Mouse (Mus musculus): ENCODE results near the gene Apba2. TPM values are rescaled to one million over a fixed set of nuclear protein-coding genes. Genes with fewer than 3 reads are reported as not detected.

Gene Apba2
- polyA plus RNA-seq, 1 experiment: not detected

GRCm38 (mm10) chr7:64640651-64641050 lies 139.1 kb downstream of the Apba2 start:
- Histone ChIP-seq H3K27ac (replicated peaks; ENCODE audit: low read depth, low read length) (no peak overlapping the region), H3K4me1 (ENCODE audit: control insufficient read depth, insufficient read depth, insufficient read length, low read length) (no peaks in the 10 kb centered on the region), H3K4me3 (ENCODE audit: insufficient read depth, low read depth, low read length) (no peak overlapping the region)

- H3K4me1 ChIP-seq (ENCODE audit: control insufficient read depth, insufficient read depth, insufficient read length, low read length): no peaks in the 10 kb centered on the region
- H3K27ac ChIP-seq (replicated peaks; ENCODE audit: low read depth, low read length): no peak overlapping the region
- H3K4me3 ChIP-seq (ENCODE audit: insufficient read depth, low read depth, low read length): no peak overlapping the region
Measured at GRCm38 (mm10) chr7:64642903-64643302, 141.4 kb downstream of the Apba2 start.

- Histone ChIP-seq H3K27ac (replicated peaks; ENCODE audit: low read depth, low read length) (no peak overlapping the region), H3K4me1 (ENCODE audit: control insufficient read depth, insufficient read depth, insufficient read length, low read length) (no peaks in the 10 kb centered on the region)
Measured at GRCm38 (mm10) chr7:64645458-64645857, 144.0 kb downstream of the Apba2 start.

GRCm38 (mm10) chr7:64646046-64646445 lies 144.5 kb downstream of the Apba2 start:
- Histone ChIP-seq H3K4me3 (ENCODE audit: insufficient read depth, low read depth, low read length) (no peak overlapping the region), H3K27ac (replicated peaks; ENCODE audit: low read depth, low read length) (no peak overlapping the region), H3K4me1 (ENCODE audit: control insufficient read depth, insufficient read depth, insufficient read length, low read length) (no peaks in the 10 kb centered on the region)

More at GRCm38 (mm10) chr7:64645458-64645857, 144.0 kb downstream of the Apba2 start:
- no peak overlapping the region for H3K4me3 ChIP-seq (ENCODE audit: insufficient read depth, low read depth, low read length)

- no peak overlapping the region for H3K4me3 ChIP-seq (ENCODE audit: insufficient read depth, low read depth, low read length)
- no peak overlapping the region for H3K27ac ChIP-seq (replicated peaks; ENCODE audit: low read depth, low read length)
- no peaks in the 10 kb centered on the region for H3K4me1 ChIP-seq (ENCODE audit: control insufficient read depth, insufficient read depth, insufficient read length, low read length)
Measured at GRCm38 (mm10) chr7:64648947-64649607, 147.6 kb downstream of the Apba2 start.

GRCm38 (mm10) chr7:64651963-64652362 lies 150.5 kb downstream of the Apba2 start:
- no peaks in the 10 kb centered on the region for H3K4me1 ChIP-seq (ENCODE audit: control insufficient read depth, insufficient read depth, insufficient read length, low read length)
- no peak overlapping the region for H3K27ac ChIP-seq (replicated peaks; ENCODE audit: low read depth, low read length)
- no peak overlapping the region for H3K4me3 ChIP-seq (ENCODE audit: insufficient read depth, low read depth, low read length)

GRCm38 (mm10) chr7:64656787-64657186 lies 155.3 kb downstream of the Apba2 start:
- Histone ChIP-seq H3K4me3 (ENCODE audit: insufficient read depth, low read depth, low read length) (no peak overlapping the region), H3K27ac (replicated peaks; ENCODE audit: low read depth, low read length) (no peak overlapping the region), H3K4me1 (ENCODE audit: control insufficient read depth, insufficient read depth, insufficient read length, low read length) (no peaks in the 10 kb centered on the region)

- H3K27ac ChIP-seq (replicated peaks; ENCODE audit: low read depth, low read length): no peak overlapping the region
- no peak overlapping the region for H3K4me3 ChIP-seq (ENCODE audit: insufficient read depth, low read depth, low read length)
- H3K4me1 ChIP-seq (ENCODE audit: control insufficient read depth, insufficient read depth, insufficient read length, low read length): no peaks in the 10 kb centered on the region
Measured at GRCm38 (mm10) chr7:64658914-64659313, 157.4 kb downstream of the Apba2 start.

GRCm38 (mm10) chr7:64659328-64659727 lies 157.8 kb downstream of the Apba2 start:
- no peaks in the 10 kb centered on the region for H3K4me1 ChIP-seq (ENCODE audit: control insufficient read depth, insufficient read depth, insufficient read length, low read length)
- no peak overlapping the region for H3K4me3 ChIP-seq (ENCODE audit: insufficient read depth, low read depth, low read length)
- H3K27ac ChIP-seq (replicated peaks; ENCODE audit: low read depth, low read length): no peak overlapping the region

- Histone ChIP-seq H3K4me1 (ENCODE audit: control insufficient read depth, insufficient read depth, insufficient read length, low read length) (no peaks in the 10 kb centered on the region), H3K27ac (replicated peaks; ENCODE audit: low read depth, low read length) (no peak overlapping the region), H3K4me3 (ENCODE audit: insufficient read depth, low read depth, low read length) (no peak overlapping the region)
Measured at GRCm38 (mm10) chr7:64662506-64662905, 161.0 kb downstream of the Apba2 start.

- Histone ChIP-seq H3K27ac (replicated peaks; ENCODE audit: low read depth, low read length) (no peak overlapping the region), H3K4me3 (ENCODE audit: insufficient read depth, low read depth, low read length) (no peak overlapping the region), H3K4me1 (ENCODE audit: control insufficient read depth, insufficient read depth, insufficient read length, low read length) (no peaks in the 10 kb centered on the region)
Measured at GRCm38 (mm10) chr7:64663600-64663999, 162.1 kb downstream of the Apba2 start.

GRCm38 (mm10) chr7:64665120-64665519 lies 163.6 kb downstream of the Apba2 start:
- Histone ChIP-seq H3K27ac (replicated peaks; ENCODE audit: low read depth, low read length) (no peak overlapping the region), H3K4me3 (ENCODE audit: insufficient read depth, low read depth, low read length) (no peak overlapping the region), H3K4me1 (ENCODE audit: control insufficient read depth, insufficient read depth, insufficient read length, low read length) (no peaks in the 10 kb centered on the region)

- Histone ChIP-seq H3K4me1 (ENCODE audit: control insufficient read depth, insufficient read depth, insufficient read length, low read length) (no peaks in the 10 kb centered on the region), H3K4me3 (ENCODE audit: insufficient read depth, low read depth, low read length) (no peak overlapping the region), H3K27ac (replicated peaks; ENCODE audit: low read depth, low read length) (no peak overlapping the region)
Measured at GRCm38 (mm10) chr7:64665716-64666298, 164.3 kb downstream of the Apba2 start.

- Histone ChIP-seq H3K4me1 (ENCODE audit: control insufficient read depth, insufficient read depth, insufficient read length, low read length) (no peaks in the 10 kb centered on the region), H3K27ac (replicated peaks; ENCODE audit: low read depth, low read length) (no peak overlapping the region), H3K4me3 (ENCODE audit: insufficient read depth, low read depth, low read length) (no peak overlapping the region)
Measured at GRCm38 (mm10) chr7:64667959-64668358, 166.5 kb downstream of the Apba2 start.

GRCm38 (mm10) chr7:64679771-64680479 lies 178.4 kb downstream of the Apba2 start:
- Histone ChIP-seq H3K4me3 (ENCODE audit: insufficient read depth, low read depth, low read length) (no peak overlapping the region), H3K27ac (replicated peaks; ENCODE audit: low read depth, low read length) (no peak overlapping the region), H3K4me1 (ENCODE audit: control insufficient read depth, insufficient read depth, insufficient read length, low read length) (no peaks in the 10 kb centered on the region)

GRCm38 (mm10) chr7:64684893-64685292 lies 183.4 kb downstream of the Apba2 start:
- no peak overlapping the region for H3K4me3 ChIP-seq (ENCODE audit: insufficient read depth, low read depth, low read length)
- no peak overlapping the region for H3K27ac ChIP-seq (replicated peaks; ENCODE audit: low read depth, low read length)
- no peaks in the 10 kb centered on the region for H3K4me1 ChIP-seq (ENCODE audit: control insufficient read depth, insufficient read depth, insufficient read length, low read length)
